Mouse (Mus musculus) hematopoietic multipotent progenitor cell, adult 10-12 weeks (in vitro differentiated cells): Measurements from ENCODE around the gene Cdkl1. TPM values are rescaled to one million over a fixed set of nuclear protein-coding genes. Genes with fewer than 3 reads are reported as not detected.

ENCODE experiments used
- polyA plus RNA-seq: library from polyadenylated mRNA; stranded (reverse); fragments of >175 nt; gene quantifications from 2 replicates; pipeline ENCODE4 v1.2.3, GENCODE M21; 2012; ENCODE audit warnings: low replicate concordance

The Cdkl1 gene
- 0.36 and 1.5 TPM in 2 replicates for polyA plus RNA-seq

DNA sequence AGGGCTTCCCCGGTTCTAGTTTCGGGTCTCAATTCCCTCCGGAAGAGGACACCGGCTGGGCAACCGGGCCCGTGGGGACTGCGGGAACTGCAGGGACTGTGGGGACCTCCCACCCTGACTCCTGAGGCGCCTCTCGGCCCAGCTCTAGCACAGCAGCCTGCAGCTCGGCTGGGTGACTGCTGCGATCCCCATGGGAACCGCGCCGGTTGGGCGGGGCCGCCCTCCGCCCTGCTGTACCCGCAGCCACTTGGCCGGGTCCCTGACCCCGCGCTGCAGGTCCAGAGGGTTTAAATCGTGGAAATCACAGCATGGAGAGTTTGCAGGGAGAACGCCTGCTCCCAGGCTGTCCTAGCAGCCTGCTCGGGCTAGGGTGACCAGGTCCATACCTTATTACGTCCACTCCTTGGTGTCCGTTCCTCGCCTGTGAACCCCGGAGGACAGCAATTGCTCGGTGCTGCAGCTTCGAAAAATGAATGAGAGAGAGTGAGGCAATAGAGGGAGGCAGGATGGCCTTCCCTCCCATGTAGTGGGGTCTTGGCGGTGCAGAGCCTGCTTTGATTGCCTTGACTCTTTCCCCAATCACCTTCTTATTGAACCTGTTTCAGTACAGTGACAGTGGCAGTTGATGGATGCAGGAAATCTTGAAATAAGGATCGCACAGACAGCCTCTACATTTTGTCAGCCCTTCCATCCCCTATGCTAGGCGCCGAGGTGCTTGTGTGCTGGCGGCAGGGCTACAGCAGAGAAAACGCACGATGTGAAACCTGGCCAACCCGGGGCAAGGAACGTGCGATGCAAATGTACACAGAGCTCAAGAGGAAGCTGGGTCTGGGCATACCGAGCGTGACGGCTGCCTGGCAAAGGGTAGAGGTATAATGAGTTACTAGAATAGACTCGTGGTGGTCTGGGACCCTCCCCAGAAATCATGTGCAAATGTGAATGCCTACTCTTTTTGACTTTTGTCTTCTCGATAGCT, at the start of gene Cdkl1:
TSS of gene Cdkl1 (minus strand) at position 738 of the 976 bp plus-strand sequence.

DNA sequence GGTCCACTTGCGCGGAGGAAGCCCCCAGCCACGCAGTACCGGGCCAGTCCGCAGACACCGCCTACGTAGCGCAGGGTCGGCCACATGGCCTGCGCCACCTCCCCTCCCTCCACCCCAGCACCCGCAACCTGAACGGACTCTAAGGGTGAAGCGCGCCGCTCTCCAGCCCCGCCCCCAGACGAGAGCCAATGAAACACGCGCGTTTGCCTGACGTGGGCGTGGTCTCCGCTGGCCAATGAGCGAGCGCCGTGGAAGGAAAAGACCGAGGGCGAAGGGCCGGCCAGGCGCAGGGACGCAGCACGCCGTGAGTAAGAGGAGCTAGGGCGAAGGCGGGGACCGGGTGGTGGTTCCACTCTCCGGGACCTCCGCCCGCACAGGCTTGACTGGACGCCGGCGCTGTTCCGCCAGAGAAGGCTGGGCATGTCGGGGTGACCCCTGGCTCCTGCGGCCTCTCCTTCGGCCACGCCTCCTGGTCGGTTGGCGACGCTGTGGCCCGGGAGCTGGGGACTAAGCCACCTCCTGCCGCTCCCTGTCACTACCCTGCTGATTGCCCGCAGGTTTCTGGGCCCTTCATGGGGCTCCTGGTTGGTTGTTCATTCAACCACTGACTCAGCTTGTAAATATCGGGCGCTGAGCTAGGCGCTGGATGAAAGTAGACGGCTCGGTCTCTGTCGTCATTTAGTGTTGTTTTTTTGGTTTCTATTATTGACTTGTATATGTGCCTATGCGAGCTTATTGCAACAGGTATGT, 66.2 kb downstream of the Cdkl1 start, which contains the start of the genes L2hgdh and Atp5s:
TSS of gene L2hgdh (minus strand) at position 163 of the 750 bp plus-strand sequence.
TSS of gene Atp5s (plus strand) at position 240 of the 750 bp plus-strand sequence.

Other genes starting within 250 kb of the Cdkl1 start
- gene Vcpkmt, start 208.2 kb downstream of the Cdkl1 start, polyA plus RNA-seq = 8.3 and 8.4 TPM in 2 replicates
- 6.4 and 9.2 TPM in 2 replicates for gene Sos2, start 109.4 kb downstream of the Cdkl1 start, polyA plus RNA-seq
- 0.95 and 0.99 TPM in 2 replicates for gene L2hgdh, start 66.4 kb downstream of the Cdkl1 start, polyA plus RNA-seq
- 6.5 and 16.2 TPM in 2 replicates for gene Atp5s, start 66.3 kb downstream of the Cdkl1 start, polyA plus RNA-seq
- gene Atl1, start 101.3 kb upstream of the Cdkl1 start, polyA plus RNA-seq = 0.83 and 1.1 TPM in 2 replicates
- 5.7 and 8.4 TPM in 2 replicates for gene Map4k5, start 101.9 kb upstream of the Cdkl1 start, polyA plus RNA-seq
- 10.8 and 18.8 TPM in 2 replicates for gene Sav1, start 195.7 kb upstream of the Cdkl1 start, polyA plus RNA-seq